Mouse (Mus musculus): ENCODE measurements around the gene Tmem258.

GRCm38 (mm10) chr19:10197130-10197529 lies 6.7 kb upstream of the Tmem258 start:
- TF ChIP-seq CTCF (IDR thresholded peaks at IDR 0.05; ENCODE audit: extremely low read depth, insufficient read depth, low read length), result no peak
- no peak for TF ChIP-seq POLR2A (IDR thresholded peaks at IDR 0.05; ENCODE audit: extremely low read depth, insufficient read depth, low read length)

All from cortical plate, adult 2 months (tissue).